Mouse (Mus musculus) heart, adult 2 months (tissue): ENCODE results near the gene Stk11.
A peak's percentile ranks its signal among the peaks of the same experiment; 100 is the strongest.

Source experiments
- CTCF ChIP-seq: fragments of 200-600 bp; IDR thresholded peaks from 2 replicates; pipeline ENCODE4 v1.8.1; 2022; ENCODE audit warnings: antibody characterized with exemption, mild to moderate bottlenecking, moderate library complexity
- EP300 ChIP-seq: fragments of 200-500 bp; IDR thresholded peaks from 2 replicates; pipeline ENCODE4 v1.6.1; 2011; ENCODE audit warnings: low read depth, low read length, control low read depth; ENCODE audit not compliant: insufficient read depth
- POLR2A ChIP-seq: fragments of 200-500 bp; IDR thresholded peaks from 2 replicates; pipeline ENCODE4 v1.6.1; 2011; ENCODE audit warnings: mild to moderate bottlenecking, low read depth, low read length, control low read depth; ENCODE audit not compliant: insufficient read depth

GRCm38 (mm10) chr10:80172527-80173292 is 57.1 kb downstream of the Stk11 start, which contains the start of gene 1600002K03Rik:
- TF ChIP-seq CTCF, result no peak
- TF ChIP-seq POLR2A, result peak; percentile 85
- peak; percentile 76 for TF ChIP-seq EP300
